Mouse (Mus musculus) C2C12 (cell line): ENCODE results near the gene Prss21.

ENCODE experiments used
- CEBPB ChIP-seq: IDR thresholded peaks from one replicate; pipeline ENCODE4 v1.6.1; 2011; ENCODE audit warnings: low read depth, mild to moderate bottlenecking, control low read depth, moderate library complexity
- CTCF ChIP-seq: IDR thresholded peaks from one replicate; pipeline ENCODE4 v1.5.1; 2011; ENCODE audit not compliant: control insufficient read depth, insufficient read depth, insufficient read length
- MAX ChIP-seq: IDR thresholded peaks from one replicate; pipeline ENCODE4 v1.6.1; 2011; ENCODE audit warnings: mild to moderate bottlenecking, control low read depth
- USF1 ChIP-seq: IDR thresholded peaks from one replicate; pipeline ENCODE4 v1.6.1; 2011; ENCODE audit warnings: low read depth, mild to moderate bottlenecking, control low read depth, moderate library complexity

DNA sequence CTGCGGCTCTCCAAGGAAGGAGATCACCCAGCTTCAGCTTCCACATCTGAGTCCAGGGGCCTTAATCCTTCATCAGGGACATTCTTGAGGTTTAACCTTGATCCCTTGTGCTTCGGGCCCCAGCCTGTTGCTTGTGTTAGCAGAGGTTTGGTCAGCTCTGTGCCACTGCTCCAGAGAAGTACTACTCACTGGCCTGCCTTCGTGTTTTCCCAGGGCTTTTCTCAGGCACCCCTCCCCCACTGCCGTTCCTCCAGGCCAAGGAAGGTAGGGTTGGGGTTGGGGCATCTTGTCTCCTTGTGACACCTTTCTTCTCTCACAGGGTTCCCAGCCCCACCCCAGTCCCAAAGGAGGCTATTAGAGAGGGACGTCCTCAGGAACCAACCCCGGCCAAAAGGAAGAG lies 45.8 kb upstream of the Prss21 start:
- TF ChIP-seq CTCF = no peak
- no peak for TF ChIP-seq USF1
- TF ChIP-seq CEBPB = no peak
- no peak for TF ChIP-seq MAX
